Mouse (Mus musculus): ENCODE results near the gene Tdrd3.

DNA sequence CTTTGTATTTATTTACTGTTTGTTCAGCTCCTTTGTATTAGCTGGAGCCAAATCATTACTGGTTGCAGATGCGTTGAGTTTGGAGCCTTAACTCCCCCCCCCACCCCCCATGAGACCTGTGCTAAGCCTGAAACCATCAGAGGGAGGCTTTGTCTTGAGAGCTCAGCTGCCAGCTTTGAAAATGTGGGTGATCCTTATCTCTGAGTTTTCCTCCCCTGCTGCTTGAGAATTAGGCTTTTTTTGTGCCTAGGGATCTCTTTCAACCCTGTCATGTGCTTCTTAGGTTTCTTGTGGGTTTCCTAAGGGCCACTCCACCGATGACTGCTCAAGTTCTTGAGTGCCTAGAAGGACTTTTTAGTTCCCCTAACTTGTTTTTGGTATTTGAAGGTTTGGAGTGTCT lies 23.3 kb downstream of the Tdrd3 start:
- TF ChIP-seq CTCF (IDR thresholded peaks at IDR 0.05; ENCODE audit: low read depth, low read length), result no peak
- TF ChIP-seq GATA1 (IDR thresholded peaks at IDR 0.05; ENCODE audit: borderline replicate concordance, low read length), result no peak

All from G1E (cell line).